Mouse (Mus musculus) kidney, embryonic 16.5 days (tissue): ENCODE data around the gene Stk4. TPM values are rescaled to one million over a fixed set of nuclear protein-coding genes. Genes with fewer than 3 reads are reported as not detected.

Experiments used
- ATAC-seq: fragments of 200-750 bp; cut with Nextera tagmentation; 2 replicates; pipeline ENCODE4 v1.8.0; 2017; ENCODE audit warnings: moderate TSS enrichment; ENCODE audit not compliant: low FRiP score, low TSS enrichment
- H3K27ac ChIP-seq: fragments of 300-500 bp; sonication (generic); 2 replicates; pipeline ENCODE4 v1.5.1; 2014; ENCODE audit warnings: low read length
- H3K27me3 ChIP-seq: fragments of 300-500 bp; sonication (generic); 2 replicates; pipeline ENCODE4 v1.6.1; 2014; ENCODE audit warnings: low read length, control low read depth, mixed read lengths; ENCODE audit not compliant: insufficient read depth
- H3K36me3 ChIP-seq: fragments of 300-500 bp; sonication (generic); 2 replicates; pipeline ENCODE4 v1.6.1; 2014; ENCODE audit warnings: low read length, control low read depth, mixed read lengths; ENCODE audit not compliant: insufficient read depth
- H3K4me1 ChIP-seq: fragments of 300-500 bp; sonication (generic); 2 replicates; pipeline ENCODE4 v1.6.1; 2014; ENCODE audit warnings: low read length, control low read depth, mixed read lengths; ENCODE audit not compliant: insufficient read depth
- H3K4me2 ChIP-seq: fragments of 300-500 bp; sonication (generic); replicated peaks from 2 replicates; pipeline ENCODE4 v1.6.1; 2014; ENCODE audit warnings: low read depth, low read length
- H3K4me3 ChIP-seq: fragments of 300-500 bp; sonication (generic); 2 replicates; pipeline ENCODE4 v1.5.1; 2014; ENCODE audit warnings: mild to moderate bottlenecking, low read length
- H3K9ac ChIP-seq: fragments of 300-500 bp; sonication (generic); replicated peaks from 2 replicates; pipeline ENCODE4 v1.6.1; 2014; ENCODE audit warnings: low read length
- H3K9me3 ChIP-seq: fragments of 300-500 bp; sonication (generic); 2 replicates; pipeline ENCODE4 v1.6.1; 2016; ENCODE audit warnings: low read length, control low read depth
- WGBS: fragments of 180-500 bp; shearing (Covaris S2); extraction: QIAGEN DNeasy Blood & Tissue Kit; methylation state at CpG from one replicate; pipeline ENCODE4 v1.1.7; 2014; 5-methylcytosine and 5-hydroxymethylcytosine counted together
- polyA plus RNA-seq: library from polyadenylated mRNA; unstranded; fragments of >200 nt; fragmentation: Nextera tagmentation; extraction: Ambion mirVana; gene quantifications from 2 replicates; pipeline ENCODE4 v1.2.1, GENCODE M21; 2015

The Stk4 gene
- 22.8 and 25.2 TPM in 2 replicates for polyA plus RNA-seq

DNA sequence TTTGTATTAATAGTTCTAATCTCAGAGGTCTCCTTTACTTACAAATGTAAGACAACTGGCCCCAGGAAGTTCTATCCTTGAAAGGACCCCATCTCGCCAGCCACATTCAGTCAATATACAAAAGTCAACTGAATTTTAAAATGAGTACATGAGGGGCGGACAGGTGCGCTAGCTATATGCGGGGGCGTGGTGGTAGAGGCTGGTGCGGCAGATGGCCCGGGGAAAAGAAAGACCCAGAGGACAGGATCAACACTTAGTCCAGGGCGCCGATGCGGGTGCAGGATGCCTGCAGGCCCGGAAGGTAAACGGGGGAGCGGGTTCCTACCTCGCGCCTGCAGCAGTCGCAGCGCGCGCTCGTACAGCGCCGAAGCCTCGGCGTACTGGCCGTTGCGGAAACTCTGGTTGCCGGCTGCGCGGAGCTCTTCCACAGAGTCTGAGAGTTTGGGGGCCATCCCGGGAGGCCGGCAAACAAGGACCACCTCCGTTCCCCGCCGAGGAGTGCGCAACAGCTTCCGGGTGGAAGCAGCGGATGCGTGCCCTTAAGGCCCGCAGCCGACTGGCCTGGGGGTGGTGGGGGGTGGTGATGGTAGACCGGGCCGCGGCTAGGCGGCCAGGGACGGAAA, at the start of gene Stk4:
Gene Stk4, plus strand, starts transcription at position 181 of the 623 bp plus-strand sequence.
- Histone ChIP-seq H3K4me3 (peak within 1 kb of the TSS; percentile 92), H3K27me3 (no peaks in the 10 kb centered on the region), H3K4me1 (peaks cover 37% of the 10 kb centered on the region), H3K36me3 (peaks cover 12% of the 10 kb centered on the region), H3K9me3 (no peaks in the 10 kb centered on the region), H3K9ac (peak within 1 kb of the TSS; percentile 92), H3K4me2 (peak within 1 kb of the TSS; percentile 85), H3K27ac (peak within 1 kb of the TSS; percentile 77)
- no peak; the same call in 1 of the 2 replicates for ATAC-seq
- WGBS, result under 1% methylated on average over 44 of the region's 45 CpGs

DNA sequence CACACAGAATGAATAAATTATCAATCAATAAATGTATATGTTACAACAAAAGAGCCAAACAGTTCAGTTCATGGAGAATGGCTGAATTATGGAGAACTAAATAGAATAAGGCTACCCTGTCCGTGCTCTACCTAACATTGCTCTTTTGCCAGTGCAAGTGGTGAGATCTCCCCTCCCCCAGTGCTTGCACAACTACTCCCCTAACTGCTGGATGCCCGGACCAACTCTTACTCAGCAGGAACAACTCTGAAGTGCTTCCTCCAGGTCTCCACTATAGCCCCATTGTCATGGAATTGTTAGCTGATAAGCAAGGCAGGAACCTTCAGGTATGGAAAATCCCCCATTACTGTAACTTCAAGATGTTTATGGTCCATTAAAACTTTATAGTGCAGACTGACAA, 48.0 kb upstream of the Stk4 start:
- no peaks in the 10 kb centered on the region for H3K9me3 ChIP-seq
- no peak overlapping the region for H3K9ac ChIP-seq
- peaks cover 29% of the 10 kb centered on the region; the same call in 1 of the 2 replicates for H3K36me3 ChIP-seq
- no peak overlapping the region for H3K4me3 ChIP-seq
- H3K27ac ChIP-seq, result no peak overlapping the region
- WGBS, result 49% methylated on average over 2 of the region's 2 CpGs
- no peaks in the 10 kb centered on the region for H3K4me1 ChIP-seq
- H3K4me2 ChIP-seq, result no peak overlapping the region
- ATAC-seq, result no peak
- H3K27me3 ChIP-seq, result no peaks in the 10 kb centered on the region

DNA sequence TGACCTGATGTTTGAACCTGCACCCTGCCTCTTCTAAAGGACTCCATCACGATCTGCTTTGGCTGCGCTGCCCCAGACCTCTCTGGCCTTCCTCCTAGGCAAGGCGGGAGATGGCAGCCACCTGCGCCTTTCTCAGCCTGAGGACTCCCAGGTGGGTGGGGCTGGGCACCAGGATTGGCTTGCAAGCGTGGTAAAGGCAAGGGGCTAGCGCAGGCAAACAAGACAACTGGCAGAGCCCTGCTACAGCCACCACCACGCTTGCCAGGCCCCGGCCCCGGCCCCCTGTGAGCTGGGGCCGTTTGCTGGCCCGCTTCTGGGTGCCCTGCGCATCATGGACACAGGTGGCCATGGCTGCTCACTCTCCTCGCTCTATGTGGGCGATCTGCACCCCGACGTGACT, 45.0 kb upstream of the Stk4 start, which contains the start of gene Pabpc1l:
Gene Pabpc1l, plus strand, starts transcription at position 301 of the 400 bp plus-strand sequence.
- no peak within 1 kb of the TSS for H3K9ac ChIP-seq
- H3K9me3 ChIP-seq, result no peaks in the 10 kb centered on the region
- no peak for ATAC-seq
- WGBS, result 83% methylated on average over 16 of the region's 16 CpGs
- H3K36me3 ChIP-seq, result 0 out of 2 replicates have a peak, but pooled peaks cover 1% of the 10 kb centered on the region
- H3K27ac ChIP-seq, result no peak within 1 kb of the TSS
- H3K4me3 ChIP-seq, result no peak within 1 kb of the TSS
- H3K27me3 ChIP-seq, result no peaks in the 10 kb centered on the region
- H3K4me1 ChIP-seq, result no peaks in the 10 kb centered on the region
- H3K4me2 ChIP-seq, result no peak within 1 kb of the TSS

DNA sequence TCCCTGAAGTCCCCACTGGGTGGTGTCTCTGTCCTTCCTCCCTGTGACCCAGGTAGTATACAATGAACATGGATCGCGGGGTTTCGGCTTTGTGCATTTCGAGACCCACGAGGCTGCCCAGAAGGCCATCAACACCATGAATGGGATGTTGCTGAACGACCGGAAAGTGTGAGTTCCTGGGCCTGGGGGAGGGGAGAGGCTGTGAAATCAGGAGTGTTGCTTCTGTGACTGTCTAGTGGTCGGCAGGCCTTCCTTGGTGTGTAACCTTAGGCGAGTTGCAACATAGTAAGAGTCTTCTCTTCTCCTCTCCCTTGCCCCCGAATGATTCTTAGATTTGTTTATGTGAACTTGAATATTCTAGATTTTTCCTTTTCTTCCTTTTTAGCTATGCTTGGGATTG, 39.0 kb upstream of the Stk4 start:
- no peaks in the 10 kb centered on the region for H3K4me1 ChIP-seq
- no peak for ATAC-seq
- H3K27ac ChIP-seq, result no peak overlapping the region
- H3K9me3 ChIP-seq, result no peaks in the 10 kb centered on the region; the same call in 1 of the 2 replicates
- H3K27me3 ChIP-seq, result no peaks in the 10 kb centered on the region
- no peaks in the 10 kb centered on the region for H3K36me3 ChIP-seq
- no peak overlapping the region for H3K4me3 ChIP-seq
- no peak overlapping the region for H3K4me2 ChIP-seq
- WGBS, result 70% methylated on average over 10 of the region's 10 CpGs
- H3K9ac ChIP-seq, result no peak overlapping the region

DNA sequence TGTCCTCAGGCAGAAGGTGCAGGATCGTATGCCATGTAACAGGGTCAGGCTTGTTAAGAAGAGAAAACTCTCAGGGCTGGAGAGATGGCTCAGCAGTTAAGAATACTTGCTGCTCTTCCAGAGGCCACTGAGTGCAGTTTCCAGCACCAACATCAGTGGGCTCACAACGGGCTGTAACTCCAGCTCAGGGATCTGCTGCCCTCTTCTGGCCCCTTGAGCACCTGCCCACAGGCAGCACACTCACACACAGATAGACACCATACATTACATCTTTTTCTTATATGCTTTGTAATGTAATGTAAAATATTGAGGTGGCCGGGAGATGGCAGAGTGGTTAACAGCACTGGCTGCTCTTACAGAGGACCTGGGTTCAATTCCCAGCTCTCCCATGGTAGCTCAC, 37.1 kb upstream of the Stk4 start:
- no peak for ATAC-seq
- 93% methylated on average over 3 of the region's 3 CpGs for WGBS
- H3K9me3 ChIP-seq, result no peaks in the 10 kb centered on the region; the same call in 1 of the 2 replicates
- H3K27ac ChIP-seq, result no peak overlapping the region
- H3K4me2 ChIP-seq, result no peak overlapping the region
- no peak overlapping the region for H3K4me3 ChIP-seq
- H3K36me3 ChIP-seq, result no peaks in the 10 kb centered on the region
- H3K9ac ChIP-seq, result no peak overlapping the region
- no peaks in the 10 kb centered on the region for H3K27me3 ChIP-seq
- no peaks in the 10 kb centered on the region for H3K4me1 ChIP-seq

DNA sequence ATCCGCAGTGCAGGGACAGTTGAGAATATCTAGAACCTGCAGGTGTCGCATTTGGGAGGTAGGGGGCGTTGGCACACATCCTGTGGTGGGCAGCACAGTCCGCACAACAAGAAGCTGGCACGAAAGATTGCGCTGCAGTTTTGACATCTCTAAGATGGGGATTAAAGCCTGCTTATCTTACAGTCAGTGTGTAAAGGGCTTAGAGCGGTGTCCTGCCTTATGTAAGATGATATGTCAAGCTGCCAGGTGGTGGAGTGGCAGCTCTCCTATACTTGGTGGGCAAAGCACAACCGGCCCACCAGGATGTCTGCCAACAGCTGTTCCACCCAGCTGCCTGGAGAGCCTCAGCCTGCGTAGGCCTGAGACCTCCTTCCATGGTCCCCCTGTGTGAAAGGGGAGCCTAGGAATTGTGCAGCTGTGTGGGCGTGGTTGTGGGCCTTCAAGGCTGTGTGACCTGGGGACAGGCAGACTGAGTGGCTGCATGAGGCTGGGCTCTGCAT, 33.6 kb upstream of the Stk4 start:
- Histone ChIP-seq H3K27ac (no peak overlapping the region), H3K27me3 (no peaks in the 10 kb centered on the region), H3K9me3 (no peaks in the 10 kb centered on the region; the same call in 1 of the 2 replicates), H3K36me3 (no peaks in the 10 kb centered on the region), H3K9ac (no peak overlapping the region), H3K4me2 (no peak overlapping the region), H3K4me3 (no peak overlapping the region), H3K4me1 (no peaks in the 10 kb centered on the region)
- WGBS, result 45% methylated on average over 10 of the region's 10 CpGs
- ATAC-seq, result peak; percentile 69

DNA sequence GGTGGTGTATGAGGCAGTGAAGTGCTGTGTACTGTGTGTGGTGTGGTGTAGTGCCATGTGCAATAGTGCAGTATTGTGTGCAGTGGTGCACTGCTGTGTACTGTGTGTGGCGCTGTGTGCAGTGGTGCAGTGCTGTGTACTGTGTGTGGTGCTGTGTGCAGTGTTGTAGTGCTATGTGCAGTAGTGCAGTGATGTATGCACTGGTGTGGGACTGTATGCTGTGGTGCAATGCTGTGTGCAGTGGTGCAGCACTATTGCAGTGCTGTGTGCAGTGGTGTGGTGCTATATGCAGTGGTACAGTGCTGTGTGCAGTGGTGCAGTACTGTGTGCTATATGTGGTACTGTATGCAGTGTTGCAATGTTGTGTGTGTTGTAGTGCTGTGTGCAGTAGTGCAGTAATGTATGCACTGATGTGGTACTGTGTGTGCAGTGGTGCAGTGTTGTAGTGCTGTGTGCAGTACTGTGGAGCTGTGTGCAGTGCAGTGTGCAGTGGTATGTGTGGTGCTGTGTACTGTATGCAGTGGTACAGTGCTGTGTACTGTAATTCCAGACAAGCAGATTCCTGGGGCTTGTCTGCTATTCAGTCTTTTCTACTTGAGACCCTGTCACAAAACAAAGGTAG, 31.6 kb upstream of the Stk4 start:
- Histone ChIP-seq H3K4me3 (no peak overlapping the region), H3K9me3 (no peaks in the 10 kb centered on the region), H3K4me2 (no peak overlapping the region), H3K4me1 (no peaks in the 10 kb centered on the region), H3K9ac (no peak overlapping the region), H3K27me3 (no peaks in the 10 kb centered on the region), H3K36me3 (no peaks in the 10 kb centered on the region), H3K27ac (no peak overlapping the region)
- ATAC-seq, result no peak; the same call in 1 of the 2 replicates
- 94% methylated on average over 1 of the region's 1 CpGs for WGBS

DNA sequence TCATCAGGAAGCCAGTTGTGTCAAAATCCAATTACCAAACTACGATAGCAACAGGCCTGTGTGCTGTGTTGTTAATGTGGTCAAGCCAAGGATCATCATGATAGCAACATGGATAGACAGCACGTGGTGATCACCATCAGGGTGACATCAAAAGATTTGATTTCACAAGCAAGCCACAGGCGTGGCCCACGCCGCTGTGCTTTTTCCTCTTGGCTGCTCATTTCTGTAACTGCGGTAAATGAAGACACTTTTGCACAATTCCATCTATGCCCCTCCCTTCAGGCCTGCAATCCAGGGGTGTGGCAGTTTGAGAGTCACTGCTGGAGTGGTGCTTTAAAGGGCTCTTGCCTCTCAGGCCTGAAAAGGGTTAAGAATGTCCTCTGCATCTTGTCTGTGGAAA, 29.2 kb upstream of the Stk4 start:
- Histone ChIP-seq H3K9me3 (no peaks in the 10 kb centered on the region), H3K4me1 (no peaks in the 10 kb centered on the region), H3K27ac (no peak overlapping the region), H3K36me3 (no peaks in the 10 kb centered on the region), H3K27me3 (no peaks in the 10 kb centered on the region), H3K9ac (no peak overlapping the region), H3K4me2 (no peak overlapping the region), H3K4me3 (no peak overlapping the region)
- ATAC-seq, result no peak
- 80% methylated on average over 6 of the region's 6 CpGs for WGBS

DNA sequence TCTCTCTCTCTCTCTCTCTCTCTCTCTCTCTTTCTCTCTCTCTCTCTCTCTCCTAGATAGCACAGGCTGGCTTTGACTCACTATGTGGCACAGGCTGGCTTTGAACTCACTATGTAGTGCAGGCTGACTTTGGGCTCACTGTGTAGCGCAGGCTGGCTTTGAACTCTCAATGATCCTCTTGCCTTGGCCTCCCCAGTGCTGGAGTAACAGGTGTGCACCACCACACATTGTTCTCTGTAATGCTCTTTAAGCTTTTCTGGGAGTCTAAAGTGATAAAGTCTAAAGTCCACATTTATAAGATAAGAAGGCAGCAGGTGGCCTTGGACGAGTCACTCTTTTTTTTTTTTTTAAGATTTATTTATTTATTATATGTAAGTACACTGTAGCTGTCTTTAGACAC, 28.6 kb upstream of the Stk4 start:
- no peak overlapping the region for H3K27ac ChIP-seq
- ATAC-seq, result no peak
- no peak overlapping the region for H3K9ac ChIP-seq
- H3K9me3 ChIP-seq, result no peaks in the 10 kb centered on the region
- no peak overlapping the region for H3K4me3 ChIP-seq
- no peak overlapping the region for H3K4me2 ChIP-seq
- 83% methylated on average over 2 of the region's 2 CpGs for WGBS
- no peaks in the 10 kb centered on the region for H3K36me3 ChIP-seq
- no peaks in the 10 kb centered on the region for H3K27me3 ChIP-seq
- no peaks in the 10 kb centered on the region for H3K4me1 ChIP-seq

DNA sequence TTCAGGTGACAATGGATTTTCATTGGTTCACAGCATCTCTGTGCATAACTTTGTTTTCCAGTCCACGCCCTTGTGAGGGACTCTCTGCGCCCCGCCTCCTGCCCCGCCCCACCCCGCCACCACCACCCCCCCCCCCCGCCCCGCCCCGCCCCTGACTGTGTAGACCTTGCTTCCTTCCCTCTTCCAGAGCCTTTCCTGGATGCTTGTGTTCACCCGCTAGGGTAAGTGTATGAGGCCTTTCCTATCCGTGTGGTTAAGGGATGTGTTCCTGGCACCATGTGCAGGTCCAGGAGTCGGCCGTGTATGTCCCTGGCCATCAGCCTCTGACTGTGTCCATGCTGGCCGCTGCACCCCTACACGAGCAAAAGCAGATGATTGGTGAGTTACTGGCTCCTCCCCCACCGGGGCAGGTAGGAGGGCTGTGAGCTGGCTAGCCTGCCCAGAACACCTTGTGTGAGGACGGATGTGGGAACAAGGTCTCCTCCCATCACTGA, 22.9 kb upstream of the Stk4 start:
- H3K9ac ChIP-seq, result no peak overlapping the region
- peak; percentile 89 for ATAC-seq
- no peaks in the 10 kb centered on the region for H3K9me3 ChIP-seq
- H3K4me1 ChIP-seq, result 0 out of 2 replicates have a peak, but pooled peaks cover 2% of the 10 kb centered on the region
- no peaks in the 10 kb centered on the region for H3K27me3 ChIP-seq
- peaks cover 6% of the 10 kb centered on the region; the same call in 1 of the 2 replicates for H3K36me3 ChIP-seq
- peak overlapping the region; percentile 47 for H3K4me2 ChIP-seq
- H3K27ac ChIP-seq, result no peak overlapping the region
- peak overlapping the region; percentile 37 for H3K4me3 ChIP-seq
- 5% methylated on average over 9 of the region's 16 CpGs for whole genome bisulfite sequencing
